Mouse (Mus musculus) right cerebral cortex, adult 18-20 months (tissue): Measurements from ENCODE around the gene Txn2.

Experiments used
- DNase-seq: peaks from one replicate; pipeline ENCODE4 v3.0.0; 2022; ENCODE audit warnings: mixed read lengths

The Txn2 gene

GRCm38 (mm10) chr15:77928673-77929331 is at the start of gene Txn2:
Gene Txn2 (minus strand): TSS chr15:77929006.
- peak; percentile 99 for DNase-seq

GRCm38 (mm10) chr15:77977663-77978062 is 48.9 kb upstream of the Txn2 start:
- DNase-seq = no peak

- no peak for DNase-seq
Observed at GRCm38 (mm10) chr15:77974165-77974841, 45.5 kb upstream of the Txn2 start.

- DNase-seq = peak; percentile 97
Observed at GRCm38 (mm10) chr15:77970470-77971292, 41.9 kb upstream of the Txn2 start, which contains the start of gene Eif3d. Gene Eif3d (minus strand): TSS chr15:77970813.

GRCm38 (mm10) chr15:77969940-77970469 is 41.2 kb upstream of the Txn2 start:
- DNase-seq = no peak

GRCm38 (mm10) chr15:77965117-77965528 is 36.3 kb upstream of the Txn2 start:
- DNase-seq = no peak

- DNase-seq = no peak
Observed at GRCm38 (mm10) chr15:77962447-77962846, 33.6 kb upstream of the Txn2 start.

GRCm38 (mm10) chr15:77960693-77961092 is 31.9 kb upstream of the Txn2 start:
- no peak for DNase-seq

- no peak for DNase-seq
Observed at GRCm38 (mm10) chr15:77958071-77958470, 29.3 kb upstream of the Txn2 start.

- no peak for DNase-seq
Observed at GRCm38 (mm10) chr15:77957625-77958024, 28.8 kb upstream of the Txn2 start.

GRCm38 (mm10) chr15:77956404-77956901 is 27.6 kb upstream of the Txn2 start, which contains the start of gene Foxred2:
Gene Foxred2 (minus strand): TSS chr15:77956722.
- DNase-seq = peak; percentile 90

GRCm38 (mm10) chr15:77955440-77956403 is 26.9 kb upstream of the Txn2 start:
- DNase-seq = no peak

GRCm38 (mm10) chr15:77954362-77954761 is 25.6 kb upstream of the Txn2 start:
- DNase-seq = no peak

- no peak for DNase-seq
Observed at GRCm38 (mm10) chr15:77952921-77953320, 24.1 kb upstream of the Txn2 start.

- no peak for DNase-seq
Observed at GRCm38 (mm10) chr15:77949061-77949460, 20.3 kb upstream of the Txn2 start.

GRCm38 (mm10) chr15:77945711-77946110 is 16.9 kb upstream of the Txn2 start:
- DNase-seq = no peak

GRCm38 (mm10) chr15:77941563-77941962 is 12.8 kb upstream of the Txn2 start:
- no peak for DNase-seq

- DNase-seq = no peak
Observed at GRCm38 (mm10) chr15:77938516-77938915, 9.7 kb upstream of the Txn2 start.

GRCm38 (mm10) chr15:77935673-77936375 is 7.0 kb upstream of the Txn2 start:
- DNase-seq = peak; percentile 52

- DNase-seq = no peak
Observed at GRCm38 (mm10) chr15:77934968-77935367, 6.2 kb upstream of the Txn2 start.

GRCm38 (mm10) chr15:77934326-77934725 is 5.5 kb upstream of the Txn2 start:
- DNase-seq = no peak
